Mouse (Mus musculus) CH12.LX (cell line): Measurements from ENCODE around the gene Acadl. TPM values are rescaled to one million over a fixed set of nuclear protein-coding genes. Genes with fewer than 3 reads are reported as not detected.

Experiments
- DNase-seq: peaks from one replicate; pipeline ENCODE4 v3.0.0-alpha.2; 2013; ENCODE audit errors: extremely low read depth
- H3K27ac ChIP-seq: 2 replicates; pipeline ENCODE4 v1.5.1; 2012; ENCODE audit warnings: low read depth, mild to moderate bottlenecking, control low read depth, moderate library complexity; ENCODE audit not compliant: insufficient read depth
- H3K27me3 ChIP-seq: replicated peaks from 2 replicates; pipeline ENCODE3; 2012; ENCODE audit warnings: inconsistent platforms
- H3K36me3 ChIP-seq, 2 experiments: replicated peaks in 1 of 2; 2 replicates each; pipeline versions ENCODE3 to v1.6.1; 2012; ENCODE audit warnings: inconsistent platforms in 1 of 2, low read length in 1 of 2, mild to moderate bottlenecking in 1 of 2, mixed read lengths in 1 of 2, moderate library complexity in 1 of 2; ENCODE audit not compliant: control insufficient read depth in 1 of 2, insufficient read depth in 1 of 2
- H3K4me1 ChIP-seq, 2 experiments: 2 replicates each; pipeline ENCODE4 v1.6.1; 2012; ENCODE audit warnings: inconsistent platforms in 1 of 2, moderate library complexity in 1 of 2; ENCODE audit not compliant: insufficient read depth in 2 of 2, control insufficient read depth in 1 of 2
- H3K4me2 ChIP-seq: 2 replicates; pipeline ENCODE4 v1.6.1; 2012; ENCODE audit warnings: low read depth, mild to moderate bottlenecking, control low read depth; ENCODE audit not compliant: poor library complexity, insufficient read depth, severe bottlenecking
- H3K4me3 ChIP-seq, 3 experiments: fragments of 150-350 bp in 1 of 3; sonication (generic) in 1 of 3; replicated peaks in 1 of 3; 2 replicates each; pipeline versions ENCODE3 to v1.5.1; 2011 to 2012; ENCODE audit warnings: low read depth in 2 of 3, low read length in 2 of 3, mild to moderate bottlenecking in 2 of 3, moderate library complexity in 2 of 3, control low read depth in 1 of 3, improper control_type of control experiment in 1 of 3, inconsistent platforms in 1 of 3, mixed read lengths in 1 of 3; ENCODE audit not compliant: poor library complexity in 1 of 3
- H3K79me2 ChIP-seq: replicated peaks from 2 replicates; pipeline ENCODE4 v1.6.1; 2012; ENCODE audit warnings: mild to moderate bottlenecking, moderate library complexity; ENCODE audit not compliant: control insufficient read depth, poor library complexity, insufficient read depth, severe bottlenecking; ENCODE audit errors: extremely low read depth
- H3K9ac ChIP-seq: 2 replicates; pipeline ENCODE4 v1.6.1; 2012; ENCODE audit warnings: low read depth, mild to moderate bottlenecking, control low read depth, moderate library complexity; ENCODE audit not compliant: insufficient read depth
- H3K9me3 ChIP-seq: replicated peaks from 2 replicates; pipeline ENCODE3; 2012; ENCODE audit warnings: low read length, inconsistent platforms, mixed read lengths
- BHLHE40 ChIP-seq: IDR thresholded peaks from 2 replicates; pipeline ENCODE4 v1.6.1; 2011; ENCODE audit warnings: mild to moderate bottlenecking, low read depth, low read length, improper control_type of control experiment
- CHD2 ChIP-seq: IDR thresholded peaks from 2 replicates; pipeline ENCODE4 v1.6.1; 2011; ENCODE audit warnings: low read length, improper control_type of control experiment
- ELF1 ChIP-seq: IDR thresholded peaks from 2 replicates; pipeline ENCODE4 v1.6.1; 2014; ENCODE audit warnings: low read depth, mild to moderate bottlenecking, inconsistent platforms, low read length, improper control_type of control experiment
- EP300 ChIP-seq: IDR thresholded peaks from 2 replicates; pipeline ENCODE4 v1.6.1; 2011; ENCODE audit warnings: low read length, improper control_type of control experiment
- IRF4 ChIP-seq: IDR thresholded peaks from 2 replicates; pipeline ENCODE4 v1.6.1; 2014; ENCODE audit warnings: low read depth, mild to moderate bottlenecking, inconsistent platforms, low read length, improper control_type of control experiment
- KAT2A ChIP-seq: IDR thresholded peaks from 2 replicates; pipeline ENCODE4 v1.6.1; 2012; ENCODE audit warnings: low read length, improper control_type of control experiment, inconsistent platforms; ENCODE audit not compliant: insufficient replicate concordance
- MAX ChIP-seq: IDR thresholded peaks from 2 replicates; pipeline ENCODE4 v1.6.1; 2011; ENCODE audit warnings: low read length, improper control_type of control experiment
- MEF2A ChIP-seq: IDR thresholded peaks from 2 replicates; pipeline ENCODE4 v1.6.1; 2014; ENCODE audit warnings: low read depth, mild to moderate bottlenecking, inconsistent platforms, low read length, improper control_type of control experiment, borderline replicate concordance
- MXI1 ChIP-seq: IDR thresholded peaks from 2 replicates; pipeline ENCODE4 v1.6.1; 2011; ENCODE audit warnings: mild to moderate bottlenecking, low read depth, low read length, improper control_type of control experiment
- MYC ChIP-seq: IDR thresholded peaks from 2 replicates; pipeline ENCODE4 v1.6.1; 2011; ENCODE audit warnings: low read depth, mild to moderate bottlenecking, improper control_type of control experiment, low read length
- NELFE ChIP-seq: IDR thresholded peaks from 2 replicates; pipeline ENCODE4 v1.6.1; 2011; ENCODE audit warnings: low read depth, low read length, improper control_type of control experiment
- NRF1 ChIP-seq: IDR thresholded peaks from 2 replicates; pipeline ENCODE4 v1.6.1; 2014; ENCODE audit warnings: low read depth, mild to moderate bottlenecking, inconsistent platforms, low read length, improper control_type of control experiment, moderate library complexity
- PAX5 ChIP-seq: IDR thresholded peaks from 2 replicates; pipeline ENCODE4 v1.6.1; 2012; ENCODE audit warnings: low read length, inconsistent platforms, mixed read lengths
- POLR2A ChIP-seq: IDR thresholded peaks from 2 replicates; pipeline ENCODE4 v1.6.1; 2011; ENCODE audit warnings: low read depth, mild to moderate bottlenecking, improper control_type of control experiment, low read length
- RAD21 ChIP-seq: IDR thresholded peaks from 2 replicates; pipeline ENCODE4 v1.6.1; 2011; ENCODE audit warnings: low read depth, mild to moderate bottlenecking, low read length, improper control_type of control experiment, moderate library complexity
- RCOR1 ChIP-seq: conservative IDR thresholded peaks from 2 replicates; pipeline ENCODE4 v1.6.1; 2012; ENCODE audit warnings: low read depth, mild to moderate bottlenecking, inconsistent platforms, low read length, improper control_type of control experiment
- SIN3A ChIP-seq: IDR thresholded peaks from 2 replicates; pipeline ENCODE4 v1.6.1; 2012; ENCODE audit warnings: low read length, improper control_type of control experiment, inconsistent platforms
- SMC3 ChIP-seq: IDR thresholded peaks from 2 replicates; pipeline ENCODE4 v1.6.1; 2011; ENCODE audit warnings: low read depth, low read length, improper control_type of control experiment
- TCF12 ChIP-seq: IDR thresholded peaks from 2 replicates; pipeline ENCODE4 v1.6.1; 2014; ENCODE audit warnings: low read depth, mild to moderate bottlenecking, inconsistent platforms, low read length, improper control_type of control experiment
- UBTF ChIP-seq: IDR thresholded peaks from 2 replicates; pipeline ENCODE4 v1.6.1; 2012; ENCODE audit warnings: low read depth, mild to moderate bottlenecking, inconsistent platforms, low read length, improper control_type of control experiment, moderate library complexity
- ZKSCAN1 ChIP-seq: IDR thresholded peaks from 2 replicates; pipeline ENCODE4 v1.6.1; 2012; ENCODE audit warnings: low read depth, inconsistent platforms, low read length, improper control_type of control experiment, borderline replicate concordance
- dilution Hi-C: fragments of 300-500 bp; cut with MboI; formaldehyde crosslinking; loops from 2 replicates; pipeline ENCODE4 v1.14.3; 2020; ENCODE audit warnings: low sequenced_read_pairs; ENCODE audit not compliant: extremely low pct_unique_long_range_greater_than_20kb, extremely low pct_ligation_motif_present
- in situ Hi-C: fragments of 300-500 bp; cut with MboI; formaldehyde crosslinking; loops from 3 replicates; pipeline ENCODE4 v1.14.3; 2019; ENCODE audit warnings: low sequenced_read_pairs, low pct_ligation_motif_present, low pct_unique_long_range_greater_than_20kb, mixed read lengths
- polyA plus RNA-seq: library from polyadenylated mRNA; unstranded; fragments of >175 nt; gene quantifications from 2 replicates; pipeline ENCODE4 v1.2.1, GENCODE M21; 2012; ENCODE audit warnings: low read depth; ENCODE audit not compliant: insufficient read length
- total RNA-seq, 2 experiments: library from RNA; depleted of rRNA; stranded (reverse); fragments of 300-350 nt in 1 of 2; fragments of >200 nt in 1 of 2; gene quantifications; 2 replicates each; pipeline ENCODE4 v1.2.3; 2012 to 2014

The Acadl gene
- total RNA-seq (2012; rRNA removed) (18.8 and 24.7 TPM in 2 replicates), total RNA-seq (2014; rRNA removed) (26.2 and 28.4 TPM in 2 replicates), polyA plus RNA-seq (58.9 and 62.6 TPM in 2 replicates)

DNA sequence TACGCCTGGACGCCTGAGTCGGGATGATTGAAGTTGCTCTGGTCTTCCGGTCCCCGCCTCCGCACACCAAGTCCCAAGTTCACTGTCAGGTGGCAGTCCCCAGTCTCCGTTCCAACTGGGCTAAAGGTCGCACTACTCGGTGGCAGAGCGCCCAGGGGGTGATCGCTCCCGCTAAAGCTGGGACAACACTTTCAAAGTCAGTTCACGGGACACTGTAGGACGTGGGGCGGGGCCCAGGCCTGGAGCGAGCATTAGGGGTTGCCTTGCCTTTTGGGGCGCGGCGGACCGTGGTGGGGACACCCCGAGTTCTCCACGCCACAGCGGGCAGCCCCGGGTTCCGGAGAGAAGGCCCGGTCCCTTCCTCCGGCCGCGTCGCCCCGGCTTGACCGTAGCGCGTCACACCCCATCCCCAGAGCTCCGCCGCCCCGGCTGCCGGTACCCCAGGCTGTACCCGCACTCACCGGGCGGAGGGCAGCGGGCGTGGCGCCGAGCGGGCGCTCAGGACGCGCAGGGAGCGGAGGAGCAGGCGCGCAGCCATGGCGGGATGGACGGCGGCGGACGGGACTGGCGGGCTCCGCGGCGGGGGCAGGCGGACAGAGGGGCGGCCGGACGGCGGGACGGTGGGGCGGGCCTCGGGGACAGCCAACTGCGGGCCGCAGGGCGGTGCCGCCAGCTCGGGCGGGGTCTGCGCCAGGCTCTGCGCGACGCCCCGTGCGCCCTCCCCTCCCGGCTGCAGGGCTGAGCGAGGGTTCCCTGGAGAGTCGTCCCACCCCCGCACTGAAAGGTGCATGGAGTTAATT, at the start of gene Acadl:
Gene Acadl, minus strand, starts transcription at position 566 of the 800 bp plus-strand sequence.
- no peaks in the 10 kb centered on the region for H3K27me3 ChIP-seq
- peaks cover 5 to 40% of the 10 kb centered on the region in 2 experiments; a peak in 3 of 4 replicates for H3K4me1 ChIP-seq
- dilution Hi-C loops (no loop called here), in situ Hi-C loops (no loop called here)
- peaks cover 36% of the 10 kb centered on the region for H3K79me2 ChIP-seq
- peak within 1 kb of the TSS; percentile 66 for H3K27ac ChIP-seq
- no peak for TF ChIP-seq RCOR1
- peak; percentile 77 for TF ChIP-seq UBTF
- TF ChIP-seq MYC, result no peak
- no peak for TF ChIP-seq SMC3
- peak; percentile 39; the same call in 1 of the 2 replicates for TF ChIP-seq ELF1
- TF ChIP-seq IRF4, result no peak
- TF ChIP-seq BHLHE40, result peak; percentile 34; the same call in 1 of the 2 replicates
- TF ChIP-seq NELFE, result 0 out of 2 replicates have a peak, but pooled peaks have one; percentile 26
- no peak for TF ChIP-seq CHD2
- no peak for TF ChIP-seq MEF2A
- peak; percentile 73 for TF ChIP-seq NRF1
- no peak for TF ChIP-seq PAX5
- no peak for TF ChIP-seq TCF12
- TF ChIP-seq EP300, result no peak
- no peak for TF ChIP-seq RAD21
- TF ChIP-seq ZKSCAN1, result no peak
- TF ChIP-seq POLR2A, result peak; percentile 65; the same call in 1 of the 2 replicates
- 0 out of 2 replicates have a peak, but pooled peaks have one; percentile 44 for TF ChIP-seq MXI1
- TF ChIP-seq SIN3A, result peak; percentile 81
- TF ChIP-seq KAT2A, result 0 out of 2 replicates have a peak, but pooled peaks have one; percentile 16
- no peak for TF ChIP-seq MAX
- H3K9ac ChIP-seq, result peak within 1 kb of the TSS; percentile 70
- H3K4me3 ChIP-seq, result peak within 1 kb of the TSS; percentile 92 to 94 (median 93)
- peak within 1 kb of the TSS; percentile 97 for H3K4me2 ChIP-seq
- peaks cover 13% of the 10 kb centered on the region for H3K9me3 ChIP-seq
- peaks cover 5 to 20% of the 10 kb centered on the region in 2 experiments for H3K36me3 ChIP-seq
- peak; percentile 59 for DNase-seq
